Mouse (Mus musculus) embryonic facial prominence, embryonic 13.5 days (tissue): ENCODE results near the gene Fbxo5. TPM values are rescaled to one million over a fixed set of nuclear protein-coding genes. Genes with fewer than 3 reads are reported as not detected.

Experiments
- ATAC-seq: fragments of 200-750 bp; cut with Nextera tagmentation; 2 replicates; pipeline ENCODE4 v1.8.0; 2017; ENCODE audit warnings: low read depth; ENCODE audit not compliant: insufficient number of reproducible peaks, insufficient read depth, low FRiP score, low TSS enrichment
- H3K27ac ChIP-seq: fragments of 300-500 bp; sonication (generic); 2 replicates; pipeline ENCODE4 v1.5.1; 2015; ENCODE audit warnings: moderate library complexity, mild to moderate bottlenecking, inconsistent platforms
- H3K27me3 ChIP-seq: fragments of 300-500 bp; sonication (generic); 2 replicates; pipeline ENCODE4 v1.6.1; 2015; ENCODE audit warnings: mild to moderate bottlenecking, inconsistent platforms
- H3K36me3 ChIP-seq: fragments of 300-500 bp; sonication (generic); 2 replicates; pipeline ENCODE4 v1.6.1; 2015; ENCODE audit warnings: mild to moderate bottlenecking, inconsistent platforms
- H3K4me1 ChIP-seq: fragments of 300-500 bp; sonication (generic); 2 replicates; pipeline ENCODE4 v1.6.1; 2015; ENCODE audit warnings: inconsistent platforms
- H3K4me2 ChIP-seq: fragments of 300-500 bp; sonication (generic); 2 replicates; pipeline ENCODE4 v1.6.1; 2015; ENCODE audit warnings: moderate library complexity, mild to moderate bottlenecking, inconsistent platforms
- H3K4me3 ChIP-seq: fragments of 300-500 bp; sonication (generic); 2 replicates; pipeline ENCODE4 v1.5.1; 2015; ENCODE audit warnings: mild to moderate bottlenecking, inconsistent platforms
- H3K9ac ChIP-seq: fragments of 300-500 bp; sonication (generic); 2 replicates; pipeline ENCODE4 v1.6.1; 2015; ENCODE audit warnings: mild to moderate bottlenecking, inconsistent platforms
- H3K9me3 ChIP-seq: fragments of 300-500 bp; sonication (generic); 2 replicates; pipeline ENCODE4 v1.6.1; 2016; ENCODE audit warnings: inconsistent platforms
- WGBS: fragments of 180-500 bp; shearing (Covaris S2); methylation state at CpG from one replicate; pipeline ENCODE4 v1.1.7; 2015; ENCODE audit warnings: mixed read lengths; 5-methylcytosine and 5-hydroxymethylcytosine counted together
- polyA plus RNA-seq: library from polyadenylated mRNA; unstranded; fragments of >200 nt; fragmentation: Nextera tagmentation; extraction: Ambion mirVana; gene quantifications from 2 replicates; pipeline ENCODE4 v1.2.1, GENCODE M21; 2015

The Fbxo5 gene
- polyA plus RNA-seq, 1 experiment from 2014 or later = 76.6 TPM

- no peak for ATAC-seq
- 74% methylated on average over 2 of the region's 2 CpGs for WGBS
- H3K36me3 ChIP-seq = peaks cover 14% of the 10 kb centered on the region
- peaks cover 11% of the 10 kb centered on the region for H3K4me1 ChIP-seq
- H3K4me3 ChIP-seq = no peak overlapping the region
- no peak overlapping the region for H3K27ac ChIP-seq
- no peaks in the 10 kb centered on the region for H3K9me3 ChIP-seq
- H3K27me3 ChIP-seq = no peaks in the 10 kb centered on the region
- H3K9ac ChIP-seq = no peak overlapping the region
- H3K4me2 ChIP-seq = no peak overlapping the region
Observed at GRCm38 (mm10) chr10:5807683-5808082, 2.3 kb upstream of the Fbxo5 start.

GRCm38 (mm10) chr10:5806996-5807395 is 1.6 kb upstream of the Fbxo5 start:
- Histone ChIP-seq H3K9me3 (no peaks in the 10 kb centered on the region), H3K4me2 (no peak overlapping the region), H3K27ac (no peak overlapping the region), H3K36me3 (peaks cover 14% of the 10 kb centered on the region), H3K27me3 (no peaks in the 10 kb centered on the region), H3K9ac (no peak overlapping the region), H3K4me3 (no peak overlapping the region), H3K4me1 (peaks cover 14% of the 10 kb centered on the region)
- ATAC-seq = no peak
- 79% methylated on average over 4 of the region's 4 CpGs for WGBS

- Histone ChIP-seq H3K9ac (peak overlapping the region; percentile 80), H3K9me3 (no peaks in the 10 kb centered on the region), H3K27me3 (no peaks in the 10 kb centered on the region), H3K4me1 (peaks cover 14% of the 10 kb centered on the region), H3K27ac (peak overlapping the region; percentile 87), H3K4me2 (peak overlapping the region; percentile 95), H3K36me3 (peaks cover 14% of the 10 kb centered on the region), H3K4me3 (peak overlapping the region; percentile 87)
- no peak for ATAC-seq
- WGBS = 14% methylated on average over 8 of the region's 8 CpGs
Observed at GRCm38 (mm10) chr10:5806416-5806815, 1.0 kb upstream of the Fbxo5 start.

- ATAC-seq = peak; percentile 95
- Histone ChIP-seq H3K4me2 (peak overlapping the region; percentile 95), H3K4me3 (peak overlapping the region; percentile 87), H3K36me3 (peaks cover 19% of the 10 kb centered on the region), H3K4me1 (peaks cover 14% of the 10 kb centered on the region), H3K27ac (peak overlapping the region; percentile 87), H3K9me3 (no peaks in the 10 kb centered on the region), H3K9ac (peak overlapping the region; percentile 80), H3K27me3 (no peaks in the 10 kb centered on the region)
- WGBS = under 1% methylated on average over 43 of the region's 43 CpGs
Observed at GRCm38 (mm10) chr10:5805731-5806307, 419 bp upstream of the Fbxo5 start.

GRCm38 (mm10) chr10:5804691-5805156 is 676 bp downstream of the Fbxo5 start:
- H3K9me3 ChIP-seq = no peaks in the 10 kb centered on the region
- WGBS = 0% methylated on average over 24 of the region's 24 CpGs
- peaks cover 14% of the 10 kb centered on the region for H3K4me1 ChIP-seq
- peaks cover 30% of the 10 kb centered on the region for H3K36me3 ChIP-seq
- H3K9ac ChIP-seq = peak overlapping the region; percentile 80
- peak overlapping the region; percentile 87 for H3K4me3 ChIP-seq
- no peaks in the 10 kb centered on the region for H3K27me3 ChIP-seq
- H3K27ac ChIP-seq = peak overlapping the region; percentile 86
- peak overlapping the region; percentile 95 for H3K4me2 ChIP-seq
- peak; percentile 2; the same call in 1 of the 2 replicates for ATAC-seq

GRCm38 (mm10) chr10:5803739-5804138 is 1.7 kb downstream of the Fbxo5 start:
- peaks cover 14% of the 10 kb centered on the region for H3K4me1 ChIP-seq
- H3K4me3 ChIP-seq = peak overlapping the region; percentile 87
- H3K36me3 ChIP-seq = peaks cover 34% of the 10 kb centered on the region
- H3K27me3 ChIP-seq = no peaks in the 10 kb centered on the region
- peak overlapping the region; percentile 71 for H3K9ac ChIP-seq
- H3K27ac ChIP-seq = no peak overlapping the region
- H3K4me2 ChIP-seq = peak overlapping the region; percentile 95
- no peak for ATAC-seq
- 0% methylated on average over 1 of the region's 1 CpGs for WGBS
- H3K9me3 ChIP-seq = no peaks in the 10 kb centered on the region

GRCm38 (mm10) chr10:5802866-5803265 is 2.5 kb downstream of the Fbxo5 start:
- peak overlapping the region; percentile 87 for H3K4me3 ChIP-seq
- 23% methylated on average over 6 of the region's 6 CpGs for WGBS
- ATAC-seq = no peak
- no peaks in the 10 kb centered on the region for H3K27me3 ChIP-seq
- H3K9ac ChIP-seq = peak overlapping the region; percentile 53
- no peaks in the 10 kb centered on the region for H3K9me3 ChIP-seq
- H3K4me1 ChIP-seq = peaks cover 14% of the 10 kb centered on the region
- peak overlapping the region; percentile 95 for H3K4me2 ChIP-seq
- H3K27ac ChIP-seq = no peak overlapping the region
- H3K36me3 ChIP-seq = peaks cover 43% of the 10 kb centered on the region

- no peak overlapping the region for H3K4me3 ChIP-seq
- WGBS = 92% methylated on average over 1 of the region's 1 CpGs
- H3K27me3 ChIP-seq = no peaks in the 10 kb centered on the region
- peaks cover 14% of the 10 kb centered on the region for H3K4me1 ChIP-seq
- ATAC-seq = no peak
- H3K9me3 ChIP-seq = no peaks in the 10 kb centered on the region
- peaks cover 48% of the 10 kb centered on the region for H3K36me3 ChIP-seq
- no peak overlapping the region for H3K9ac ChIP-seq
- H3K27ac ChIP-seq = no peak overlapping the region
- H3K4me2 ChIP-seq = no peak overlapping the region
Observed at GRCm38 (mm10) chr10:5800490-5800889, 4.9 kb downstream of the Fbxo5 start.

- Histone ChIP-seq H3K4me3 (no peak overlapping the region), H3K9me3 (no peaks in the 10 kb centered on the region), H3K9ac (no peak overlapping the region), H3K27me3 (no peaks in the 10 kb centered on the region), H3K27ac (no peak overlapping the region), H3K4me2 (no peak overlapping the region), H3K4me1 (peaks cover 7% of the 10 kb centered on the region), H3K36me3 (peaks cover 48% of the 10 kb centered on the region)
- ATAC-seq = no peak
- WGBS = 85% methylated on average over 4 of the region's 4 CpGs
Observed at GRCm38 (mm10) chr10:5798069-5798468, 7.3 kb downstream of the Fbxo5 start.

GRCm38 (mm10) chr10:5790657-5791056 is 14.7 kb downstream of the Fbxo5 start:
- Histone ChIP-seq H3K4me1 (no peaks in the 10 kb centered on the region), H3K9ac (no peak overlapping the region), H3K4me2 (no peak overlapping the region), H3K27me3 (no peaks in the 10 kb centered on the region), H3K36me3 (no peaks in the 10 kb centered on the region), H3K27ac (no peak overlapping the region), H3K4me3 (no peak overlapping the region), H3K9me3 (no peaks in the 10 kb centered on the region)
- no peak for ATAC-seq
- WGBS = 21% methylated on average over 12 of the region's 12 CpGs

- Histone ChIP-seq H3K9me3 (no peaks in the 10 kb centered on the region), H3K4me2 (no peak overlapping the region), H3K36me3 (no peaks in the 10 kb centered on the region), H3K4me1 (no peaks in the 10 kb centered on the region), H3K9ac (no peak overlapping the region), H3K27ac (no peak overlapping the region), H3K4me3 (no peak overlapping the region), H3K27me3 (no peaks in the 10 kb centered on the region)
- 14% methylated on average over 4 of the region's 4 CpGs for WGBS
- ATAC-seq = no peak
Observed at GRCm38 (mm10) chr10:5786923-5787322, 18.5 kb downstream of the Fbxo5 start.
